Mouse (Mus musculus) bone marrow, adult 2 months (tissue): ENCODE measurements around the gene Trip11. TPM values are rescaled to one million over a fixed set of nuclear protein-coding genes. Genes with fewer than 3 reads are reported as not detected.

Experiments used
- H3K27ac ChIP-seq: fragments of 200-500 bp; 2 replicates; pipeline ENCODE4 v1.5.1; 2012; ENCODE audit warnings: low read depth, mild to moderate bottlenecking, control low read depth, inconsistent platforms, low read length; ENCODE audit not compliant: control insufficient read depth, poor library complexity, insufficient read depth
- H3K4me1 ChIP-seq: fragments of 200-500 bp; 2 replicates; pipeline ENCODE4 v1.6.1; 2011; ENCODE audit warnings: low read length; ENCODE audit not compliant: control insufficient read depth, insufficient read depth
- H3K4me3 ChIP-seq: fragments of 200-500 bp; replicated peaks from 2 replicates; pipeline ENCODE3; 2011; ENCODE audit warnings: mild to moderate bottlenecking, low read depth, low read length, control low read depth; ENCODE audit not compliant: control insufficient read depth
- CTCF ChIP-seq: fragments of 200-500 bp; IDR thresholded peaks from 2 replicates; pipeline ENCODE4 v1.5.1; 2011; ENCODE audit warnings: low read length, control low read depth; ENCODE audit not compliant: control insufficient read depth, insufficient read depth
- POLR2A ChIP-seq: fragments of 200-500 bp; IDR thresholded peaks from 2 replicates; pipeline ENCODE4 v1.6.1; 2011; ENCODE audit warnings: low read depth, mild to moderate bottlenecking, control low read depth, low read length, borderline replicate concordance; ENCODE audit not compliant: control insufficient read depth
- WGBS: fragments of 180-500 bp; shearing (Covaris S2); methylation state at CpG from one replicate; pipeline ENCODE4 v1.1.7; 2018; 5-methylcytosine and 5-hydroxymethylcytosine counted together
- polyA plus RNA-seq: library from polyadenylated mRNA; stranded (reverse); fragments of >200 nt; gene quantifications from 2 replicates; pipeline ENCODE4 v1.2.4, GENCODE M21; 2011; ENCODE audit warnings: low replicate concordance; ENCODE audit not compliant: missing spikeins, insufficient read depth, insufficient read length

Trip11 gene
- polyA plus RNA-seq, 1 experiment: 17.8 TPM

GRCm38 (mm10) chr12:101947986-101948385, 34.9 kb upstream of the Trip11 start:
- Histone ChIP-seq H3K27ac (no peak overlapping the region; the same call in 1 of the 2 replicates), H3K4me1 (no peaks in the 10 kb centered on the region), H3K4me3 (no peak overlapping the region)
- no peak for TF ChIP-seq CTCF
- no peak for TF ChIP-seq POLR2A
- WGBS: 84% methylated on average over 8 of the region's 8 CpGs

DNA sequence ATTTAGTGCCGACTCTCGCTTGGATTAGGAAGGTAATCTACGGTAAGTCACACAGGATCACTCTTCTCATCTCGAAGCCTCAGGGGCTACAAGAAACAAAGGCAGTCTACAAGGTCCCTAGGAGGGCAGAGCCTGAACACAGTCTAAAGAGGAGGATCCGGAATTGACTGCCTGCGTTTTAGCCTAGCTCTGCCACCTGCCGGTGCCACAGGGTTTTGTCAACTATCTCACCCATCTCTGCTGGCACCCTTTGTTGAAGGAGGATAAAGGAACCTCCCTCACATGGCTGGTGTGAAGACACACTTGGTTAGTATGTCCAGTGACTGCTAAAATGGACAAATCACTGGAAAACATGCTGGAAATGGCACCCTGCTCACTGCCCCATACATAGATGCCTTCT, 24.5 kb upstream of the Trip11 start:
- 93% methylated on average over 7 of the region's 7 CpGs for WGBS
- Histone ChIP-seq H3K4me1 (no peaks in the 10 kb centered on the region), H3K4me3 (no peak overlapping the region), H3K27ac (no peak overlapping the region)
- TF ChIP-seq CTCF (no peak), POLR2A (no peak)

- Histone ChIP-seq H3K4me1 (no peaks in the 10 kb centered on the region), H3K27ac (no peak overlapping the region), H3K4me3 (no peak overlapping the region)
- 60% methylated on average over 3 of the region's 3 CpGs for WGBS
- TF ChIP-seq POLR2A (no peak), CTCF (no peak)
Observed at GRCm38 (mm10) chr12:101935223-101935622, 22.2 kb upstream of the Trip11 start.

DNA sequence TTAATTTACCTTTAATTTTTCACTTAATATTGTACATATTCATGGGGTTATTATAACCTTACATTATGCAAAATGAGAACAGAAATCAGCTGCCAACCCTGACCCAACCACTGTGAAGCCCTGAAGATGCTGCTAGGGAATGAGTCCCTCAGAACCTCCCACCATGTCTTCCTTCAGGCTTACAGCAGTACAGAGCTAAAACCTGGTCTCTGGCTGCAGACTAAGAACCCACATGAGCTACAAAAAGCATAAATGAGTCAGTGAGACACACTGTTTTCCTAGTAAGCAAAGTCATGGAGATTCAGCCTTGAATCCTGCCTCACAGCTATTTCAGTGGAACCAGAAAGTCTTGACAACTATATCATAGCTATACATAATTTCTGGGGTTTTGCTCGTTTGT, 15.4 kb upstream of the Trip11 start:
- H3K4me1 ChIP-seq: no peaks in the 10 kb centered on the region
- no peak overlapping the region for H3K27ac ChIP-seq
- TF ChIP-seq CTCF (no peak), POLR2A (no peak)
- WGBS: 79% methylated on average over 1 of the region's 1 CpGs
- no peak overlapping the region for H3K4me3 ChIP-seq

DNA sequence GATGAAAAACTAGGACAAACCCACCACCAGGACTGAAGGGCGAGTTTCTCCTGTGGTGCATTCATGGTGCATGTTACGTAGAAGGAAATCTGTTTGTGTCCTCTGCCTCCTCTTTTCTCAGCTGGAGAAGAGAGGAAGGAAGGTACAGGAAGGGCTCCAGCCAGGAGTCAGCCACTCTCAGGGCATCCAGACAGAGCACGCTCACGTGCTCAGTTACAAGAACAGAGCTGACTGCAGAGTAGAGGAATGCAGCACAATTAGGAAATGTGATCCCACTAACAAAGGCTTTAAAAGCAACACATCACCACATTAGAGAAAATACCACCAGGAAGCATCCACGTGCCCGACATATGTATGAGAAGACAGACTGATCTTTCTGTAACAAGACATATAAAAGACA, 9.2 kb upstream of the Trip11 start:
- Histone ChIP-seq H3K27ac (no peak overlapping the region), H3K4me3 (no peak overlapping the region), H3K4me1 (no peaks in the 10 kb centered on the region)
- 87% methylated on average over 6 of the region's 6 CpGs for WGBS
- TF ChIP-seq POLR2A (no peak), CTCF (no peak)

- Histone ChIP-seq H3K4me1 (no peaks in the 10 kb centered on the region), H3K27ac (no peak overlapping the region), H3K4me3 (no peak overlapping the region)
- TF ChIP-seq CTCF (no peak), POLR2A (no peak)
- WGBS: 74% methylated on average over 3 of the region's 3 CpGs
Observed at GRCm38 (mm10) chr12:101919847-101920246, 6.8 kb upstream of the Trip11 start.

DNA sequence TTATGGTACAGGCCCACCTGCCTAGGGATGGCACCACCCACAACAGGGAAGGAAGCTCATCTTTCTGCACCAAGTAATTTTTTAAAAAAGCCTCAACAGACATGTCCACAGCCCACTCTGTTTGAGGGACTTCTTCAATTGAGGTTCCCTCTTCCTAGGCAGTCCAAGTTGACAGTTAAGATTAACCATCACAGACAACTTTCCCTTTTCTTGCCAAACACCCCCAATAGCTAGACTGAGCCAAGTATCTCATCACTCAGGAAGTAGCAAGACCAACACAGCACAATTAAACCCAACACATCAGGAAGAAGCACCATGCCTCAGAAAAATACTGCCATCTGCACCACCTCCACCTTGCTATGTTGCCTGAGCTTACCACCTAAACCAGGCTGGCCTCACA, 4.1 kb upstream of the Trip11 start:
- no peak overlapping the region for H3K27ac ChIP-seq
- TF ChIP-seq CTCF (no peak), POLR2A (no peak)
- H3K4me3 ChIP-seq: no peak overlapping the region
- H3K4me1 ChIP-seq: no peaks in the 10 kb centered on the region

DNA sequence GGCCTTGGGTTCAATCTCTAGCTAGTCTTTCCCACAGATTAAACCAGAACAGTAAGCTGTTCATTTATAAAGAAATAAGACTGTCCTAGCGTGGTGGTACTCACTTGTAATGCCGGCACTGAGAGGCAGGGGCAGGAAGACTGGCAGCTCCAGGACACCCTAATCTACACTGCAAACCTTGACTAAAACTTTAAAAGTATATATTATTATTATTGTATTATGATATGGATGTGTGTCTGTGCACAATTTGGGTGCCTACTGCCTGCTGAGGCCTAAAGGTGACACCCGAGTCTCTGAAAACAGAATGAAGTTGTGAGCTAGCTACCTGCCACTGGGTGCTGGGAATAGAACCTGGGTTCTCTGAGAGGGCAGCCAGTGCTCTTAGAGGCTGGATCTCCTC, 1.7 kb downstream of the Trip11 start:
- 88% methylated on average over 3 of the region's 3 CpGs for WGBS
- H3K27ac ChIP-seq: no peak overlapping the region
- TF ChIP-seq POLR2A: no peak
- no peak for TF ChIP-seq CTCF
- H3K4me3 ChIP-seq: no peak overlapping the region
- no peaks in the 10 kb centered on the region; the same call in none of the 2 replicates for H3K4me1 ChIP-seq

- H3K27ac ChIP-seq: no peak overlapping the region
- peaks cover 2% of the 10 kb centered on the region for H3K4me1 ChIP-seq
- H3K4me3 ChIP-seq: no peak overlapping the region
- WGBS: 91% methylated on average over 6 of the region's 6 CpGs
- TF ChIP-seq POLR2A: no peak
- TF ChIP-seq CTCF: no peak
Observed at GRCm38 (mm10) chr12:101910360-101910759, 2.7 kb downstream of the Trip11 start.

DNA sequence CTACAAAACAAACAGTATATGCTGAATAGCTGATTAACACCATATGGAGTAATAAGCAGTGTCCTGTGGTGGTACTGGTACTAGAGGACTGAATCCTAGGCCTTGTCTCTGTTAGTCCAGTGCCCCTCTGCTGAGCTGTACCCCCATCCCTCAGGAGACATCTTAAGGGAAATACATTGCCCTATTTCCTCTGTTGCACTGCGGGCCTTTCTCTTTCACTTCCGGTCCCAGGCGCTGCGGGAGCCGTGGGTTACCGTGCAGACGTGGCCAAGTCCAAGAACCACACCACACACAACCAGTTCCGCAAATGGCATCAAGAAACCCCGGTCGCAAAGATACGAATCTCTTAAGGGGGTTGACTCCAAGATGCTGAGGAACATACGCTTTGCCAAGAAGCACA, 7.2 kb downstream of the Trip11 start:
- H3K4me1 ChIP-seq: peaks cover 2% of the 10 kb centered on the region; the same call in 1 of the 2 replicates
- no peak for TF ChIP-seq POLR2A
- TF ChIP-seq CTCF: no peak
- 34% methylated on average over 12 of the region's 12 CpGs for WGBS
- peak overlapping the region; percentile 70 for H3K27ac ChIP-seq
- no peak overlapping the region for H3K4me3 ChIP-seq
